Mouse (Mus musculus) forebrain, embryonic 12.5 days (tissue): ENCODE results near the gene Pfdn5. TPM values are rescaled to one million over a fixed set of nuclear protein-coding genes. Genes with fewer than 3 reads are reported as not detected.
A peak's percentile ranks its signal among the peaks of the same experiment; 100 is the strongest.
"Not testable (repeated sequence)": the region's sequence is repeated elsewhere in the genome, so short reads cannot be mapped to it uniquely, and the experiment has no call there.

Experiments
- ATAC-seq: fragments of 200-750 bp; cut with Nextera tagmentation; 2 replicates; pipeline ENCODE4 v1.8.0; 2017; ENCODE audit warnings: moderate TSS enrichment; ENCODE audit not compliant: low FRiP score
- H3K27ac ChIP-seq: fragments of 300-500 bp; sonication (generic); 2 replicates; pipeline ENCODE4 v1.5.1; 2016; ENCODE audit warnings: mild to moderate bottlenecking
- H3K27me3 ChIP-seq: fragments of 300-500 bp; sonication (generic); 2 replicates; pipeline ENCODE4 v1.6.1; 2016; ENCODE audit warnings: mild to moderate bottlenecking
- H3K36me3 ChIP-seq: fragments of 300-500 bp; sonication (generic); replicated peaks from 2 replicates; pipeline ENCODE4 v1.6.1; 2016; ENCODE audit warnings: mild to moderate bottlenecking
- H3K4me1 ChIP-seq: fragments of 300-500 bp; sonication (generic); 2 replicates; pipeline ENCODE4 v1.6.1; 2016
- H3K4me2 ChIP-seq: fragments of 300-500 bp; sonication (generic); 2 replicates; pipeline ENCODE4 v1.6.1; 2016; ENCODE audit warnings: mild to moderate bottlenecking, moderate library complexity
- H3K4me3 ChIP-seq: fragments of 300-500 bp; sonication (generic); replicated peaks from 2 replicates; pipeline ENCODE4 v1.5.1; 2016; ENCODE audit warnings: mild to moderate bottlenecking
- H3K9ac ChIP-seq: fragments of 300-500 bp; sonication (generic); 2 replicates; pipeline ENCODE4 v1.6.1; 2016; ENCODE audit warnings: mild to moderate bottlenecking
- H3K9me3 ChIP-seq: fragments of 300-500 bp; sonication (generic); 2 replicates; pipeline ENCODE4 v1.6.1; 2016
- WGBS: fragments of 180-500 bp; shearing (Covaris S2); methylation state at CpG from one replicate; pipeline ENCODE4 v1.1.7; 2016; 5-methylcytosine and 5-hydroxymethylcytosine counted together
- polyA plus RNA-seq: library from polyadenylated mRNA; unstranded; fragments of >200 nt; fragmentation: Nextera tagmentation; extraction: Ambion mirVana; gene quantifications from 2 replicates; pipeline ENCODE4 v1.2.1, GENCODE M21; 2016

Pfdn5 gene
- polyA plus RNA-seq, 1 experiment from 2014 or later: 355 TPM

DNA sequence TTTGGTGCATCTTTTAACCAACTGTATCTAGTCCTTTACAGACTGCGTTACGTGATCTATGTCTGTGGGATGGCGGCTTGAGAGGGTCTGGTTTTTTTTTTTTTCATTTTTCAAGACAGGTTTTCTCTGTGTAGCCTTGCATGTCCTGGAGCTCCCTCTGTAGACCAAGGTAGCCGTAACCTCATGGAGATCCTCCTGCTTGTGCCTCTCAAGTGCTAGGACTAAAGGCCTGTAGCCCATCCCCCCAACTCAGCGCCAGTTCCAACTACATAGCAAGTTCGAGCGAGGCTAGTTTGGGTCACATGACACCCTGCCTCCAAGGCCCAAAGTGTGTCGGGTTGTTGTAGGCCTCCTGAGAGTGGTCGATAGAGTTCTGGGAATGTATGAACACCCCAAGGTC, 17.2 kb upstream of the Pfdn5 start:
- Histone ChIP-seq H3K4me3 (no peak overlapping the region), H3K4me2 (no peak overlapping the region), H3K9ac (no peak overlapping the region), H3K27me3 (no peaks in the 10 kb centered on the region), H3K4me1 (no peaks in the 10 kb centered on the region), H3K36me3 (peaks cover 87% of the 10 kb centered on the region), H3K27ac (no peak overlapping the region), H3K9me3 (no peaks in the 10 kb centered on the region)
- no peak for ATAC-seq
- 91% methylated on average over 9 of the region's 9 CpGs for WGBS

DNA sequence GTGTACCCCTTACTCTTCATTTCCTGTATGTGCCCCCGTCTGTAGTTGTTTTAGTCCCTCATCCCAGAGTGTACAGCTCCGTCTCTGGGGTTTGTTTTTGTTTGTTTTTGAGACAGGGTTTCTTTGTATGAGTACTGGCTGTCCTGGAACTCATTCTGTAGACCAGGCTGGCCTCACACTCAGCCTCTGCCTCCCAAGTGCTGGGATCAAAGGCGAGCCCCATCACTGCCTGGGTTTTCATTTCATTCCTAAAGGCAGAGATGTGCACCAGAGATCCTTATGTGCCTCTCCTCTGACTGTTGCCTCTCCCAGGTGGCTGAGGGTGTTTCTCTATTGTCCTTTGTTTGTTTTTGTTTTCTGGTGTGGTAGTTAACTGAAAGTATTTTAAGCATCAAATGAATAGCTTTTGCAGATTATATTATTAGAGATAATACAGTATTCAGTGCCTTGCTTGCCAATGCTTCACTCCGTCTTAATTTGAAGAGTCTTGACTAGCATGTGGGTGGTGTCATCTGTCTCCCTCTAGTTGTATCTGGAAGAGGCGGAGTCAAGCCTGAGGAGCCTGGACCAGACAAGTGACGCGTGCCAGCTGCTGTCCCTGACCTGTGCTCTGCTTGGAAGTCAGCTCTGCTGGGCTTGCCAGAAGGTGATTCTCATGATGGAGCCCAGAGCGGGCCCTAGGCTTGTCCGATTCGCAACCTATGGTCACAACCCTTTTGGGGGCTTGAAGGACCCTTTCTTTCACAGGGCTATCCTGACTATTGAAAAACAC, 15.7 kb upstream of the Pfdn5 start:
- H3K9ac ChIP-seq: no peak overlapping the region

DNA sequence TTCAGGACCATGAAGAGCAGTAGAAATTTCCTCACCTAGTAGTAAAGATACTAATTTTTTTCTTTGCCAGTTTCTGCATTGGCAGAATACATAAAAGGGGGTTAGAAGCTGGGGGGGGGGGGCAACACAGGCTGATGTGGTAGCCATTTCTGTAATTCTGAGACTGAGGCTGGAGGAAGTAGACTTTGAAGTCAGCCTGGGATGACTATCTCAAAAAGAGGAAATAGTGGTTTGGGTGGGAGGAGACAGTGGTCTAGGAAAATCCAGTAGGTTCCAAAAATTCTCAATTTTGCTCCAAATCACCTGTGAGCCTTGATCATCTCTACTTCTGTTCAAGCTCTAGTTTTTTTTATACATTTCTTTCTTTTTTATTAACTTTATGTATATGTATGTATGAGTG, 14.4 kb upstream of the Pfdn5 start:
- Histone ChIP-seq H3K27ac (no peak overlapping the region), H3K9ac (no peak overlapping the region), H3K4me3 (no peak overlapping the region), H3K4me2 (no peak overlapping the region), H3K36me3 (peaks cover 88% of the 10 kb centered on the region), H3K4me1 (no peaks in the 10 kb centered on the region), H3K27me3 (no peaks in the 10 kb centered on the region), H3K9me3 (no peaks in the 10 kb centered on the region)
- no peak for ATAC-seq

More for the DNA sequence above, 15.7 kb upstream of the Pfdn5 start:
- no peak overlapping the region for H3K4me2 ChIP-seq
- no peaks in the 10 kb centered on the region for H3K4me1 ChIP-seq
- no peaks in the 10 kb centered on the region for H3K9me3 ChIP-seq
- H3K4me3 ChIP-seq: no peak overlapping the region
- no peak for ATAC-seq
- H3K27ac ChIP-seq: no peak overlapping the region
- H3K27me3 ChIP-seq: no peaks in the 10 kb centered on the region
- H3K36me3 ChIP-seq: peaks cover 88% of the 10 kb centered on the region
- WGBS: 93% methylated on average over 10 of the region's 10 CpGs

DNA sequence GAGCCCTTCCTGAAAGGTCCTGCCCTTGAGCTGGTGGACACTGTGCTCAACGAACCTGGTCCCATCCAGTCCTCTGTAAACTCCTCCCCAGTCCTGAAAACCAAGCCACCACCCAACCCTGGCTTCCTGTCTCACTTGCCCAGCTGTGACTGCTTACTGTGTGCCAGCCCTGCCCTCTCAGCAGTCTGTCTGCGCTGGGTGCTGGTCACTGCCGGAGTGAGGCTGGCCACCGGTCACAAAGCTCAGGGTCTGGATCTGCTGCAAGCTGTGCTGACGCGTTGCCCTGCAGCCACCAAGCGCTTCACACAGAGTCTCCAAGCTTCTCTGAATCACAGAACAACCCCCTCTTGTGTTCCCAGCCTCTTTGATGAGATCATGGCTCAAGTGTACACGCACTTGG, 10.6 kb upstream of the Pfdn5 start:
- 0 out of 2 replicates have a peak overlapping the region, but pooled peaks have one; percentile 7 for H3K9ac ChIP-seq
- no peak overlapping the region for H3K4me3 ChIP-seq
- H3K36me3 ChIP-seq: peaks cover 90% of the 10 kb centered on the region
- H3K4me1 ChIP-seq: no peaks in the 10 kb centered on the region
- H3K27ac ChIP-seq: no peak overlapping the region
- H3K27me3 ChIP-seq: no peaks in the 10 kb centered on the region
- WGBS: 94% methylated on average over 8 of the region's 8 CpGs
- no peak overlapping the region for H3K4me2 ChIP-seq
- H3K9me3 ChIP-seq: no peaks in the 10 kb centered on the region
- ATAC-seq: no peak

DNA sequence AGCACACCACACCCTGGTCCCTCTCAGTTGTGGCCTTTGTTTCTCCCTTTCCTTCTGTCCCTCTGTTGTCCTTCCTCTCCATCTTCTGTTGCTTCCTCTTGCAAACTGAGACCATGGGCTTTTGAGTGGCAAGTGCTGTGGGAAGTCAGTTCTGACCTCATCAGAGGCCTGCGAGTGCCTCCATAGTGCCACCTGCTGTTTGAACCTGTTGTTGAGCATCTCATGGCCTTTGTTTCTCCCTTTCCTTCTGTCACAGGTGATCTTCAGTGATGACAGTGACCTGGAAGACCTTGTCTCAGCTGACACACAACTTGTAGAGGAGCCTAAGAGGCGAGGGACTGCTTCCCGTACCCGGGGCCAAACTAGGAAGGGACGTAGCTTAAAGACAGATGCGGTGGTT, 9.7 kb upstream of the Pfdn5 start:
- no peak overlapping the region for H3K4me2 ChIP-seq
- H3K36me3 ChIP-seq: peaks cover 92% of the 10 kb centered on the region
- H3K4me1 ChIP-seq: no peaks in the 10 kb centered on the region
- no peak overlapping the region for H3K27ac ChIP-seq
- no peak for ATAC-seq
- H3K4me3 ChIP-seq: no peak overlapping the region
- no peaks in the 10 kb centered on the region for H3K27me3 ChIP-seq
- no peak overlapping the region for H3K9ac ChIP-seq
- H3K9me3 ChIP-seq: no peaks in the 10 kb centered on the region
- 88% methylated on average over 6 of the region's 6 CpGs for WGBS

DNA sequence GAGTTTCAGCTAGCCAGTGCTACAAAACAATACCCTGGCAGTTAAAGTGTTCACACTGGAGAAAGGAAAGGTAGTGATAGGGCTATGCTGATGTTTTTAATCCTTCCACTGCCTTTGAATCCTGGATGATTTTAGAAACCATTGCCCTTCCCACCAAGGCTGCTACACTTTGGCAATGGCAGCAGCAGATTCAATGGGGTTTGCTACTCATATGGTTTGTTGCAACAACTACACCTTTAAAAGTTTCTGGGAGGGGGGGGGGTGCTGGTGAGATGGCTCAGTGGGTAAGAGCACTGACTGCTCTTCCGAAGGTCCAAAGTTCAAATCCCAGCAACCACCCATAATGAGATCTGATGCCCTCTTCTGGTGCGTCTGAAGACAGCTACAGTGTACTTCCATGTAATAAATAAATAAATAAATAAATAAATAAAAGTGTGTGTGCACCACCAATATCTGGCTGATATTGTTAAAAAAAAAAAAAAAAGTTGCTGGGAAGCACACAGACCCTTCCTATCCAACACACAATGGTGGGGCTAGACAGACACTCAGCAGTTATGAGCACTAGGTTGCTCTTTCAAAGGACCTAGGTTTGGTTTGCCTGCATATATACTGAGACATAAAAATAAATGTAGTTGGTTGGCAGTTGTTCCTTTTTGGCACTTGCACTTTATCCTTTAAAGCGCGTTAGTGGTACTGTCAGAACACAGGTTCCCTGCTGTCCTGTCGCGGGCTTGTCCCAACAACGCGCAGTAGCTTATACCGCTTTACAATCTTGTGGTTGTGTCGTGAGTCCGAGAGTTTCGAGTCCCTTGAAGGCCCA, 1.1 kb upstream of the Pfdn5 start:
- Histone ChIP-seq H3K4me1 (peaks cover 13% of the 10 kb centered on the region), H3K9ac (no peak overlapping the region), H3K27me3 (no peaks in the 10 kb centered on the region), H3K4me3 (no peak overlapping the region; the same call in 1 of the 2 replicates), H3K9me3 (no peaks in the 10 kb centered on the region), H3K36me3 (peaks cover 66% of the 10 kb centered on the region), H3K4me2 (peak overlapping the region; percentile 75), H3K27ac (no peak overlapping the region)
- WGBS: 77% methylated on average over 12 of the region's 12 CpGs
- no peak for ATAC-seq

DNA sequence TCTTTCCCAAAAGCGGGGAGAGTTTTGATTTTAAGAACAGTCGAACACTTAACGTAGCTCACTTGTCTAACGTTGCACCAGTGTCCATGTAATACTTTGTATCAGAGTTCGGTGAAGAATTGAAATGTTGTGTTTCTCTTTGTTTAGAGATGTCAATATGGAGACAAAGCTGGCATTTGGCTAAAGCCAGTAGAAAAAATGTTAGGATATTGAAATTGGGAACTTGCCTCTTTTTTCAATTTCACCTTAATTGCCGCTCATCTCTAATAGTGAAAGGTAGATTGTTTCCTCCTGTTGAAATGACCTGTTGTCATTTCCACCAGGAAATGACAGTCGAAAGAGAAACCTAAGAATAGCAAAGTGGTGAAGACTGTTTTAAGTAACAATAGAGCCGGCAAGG, 976 bp downstream of the Pfdn5 start:
- 70% methylated on average over 8 of the region's 8 CpGs for WGBS
- no peak overlapping the region for H3K27ac ChIP-seq
- H3K4me2 ChIP-seq: peak overlapping the region; percentile 75
- peaks cover 19% of the 10 kb centered on the region for H3K4me1 ChIP-seq
- no peaks in the 10 kb centered on the region for H3K27me3 ChIP-seq
- peaks cover 55% of the 10 kb centered on the region for H3K36me3 ChIP-seq
- H3K9ac ChIP-seq: peak overlapping the region; percentile 87
- no peak for ATAC-seq
- peak overlapping the region; percentile 83 for H3K4me3 ChIP-seq
- no peaks in the 10 kb centered on the region for H3K9me3 ChIP-seq

DNA sequence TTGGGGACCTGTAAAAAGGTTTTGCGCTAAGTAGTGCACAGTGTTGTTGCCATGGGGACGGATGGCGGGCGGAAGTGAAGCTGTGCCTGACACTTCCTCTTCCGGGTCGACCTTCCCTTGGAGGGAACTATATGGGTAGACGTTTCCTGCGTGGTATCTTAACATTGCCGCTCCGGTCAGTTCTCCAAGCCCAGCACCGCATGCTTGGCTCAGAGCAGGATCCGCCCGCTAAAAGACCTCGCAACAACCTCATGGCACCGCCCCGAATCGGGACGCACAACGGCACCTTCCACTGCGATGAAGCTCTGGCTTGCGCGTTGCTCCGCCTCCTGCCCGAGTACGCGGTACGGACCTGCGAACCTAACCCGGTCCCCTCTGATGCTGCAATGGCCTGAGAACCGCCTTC, 5.7 kb downstream of the Pfdn5 start, which contains the start of gene Myg1:
TSS of gene Myg1 (plus strand) at position 100 of the 406 bp plus-strand sequence.
- Histone ChIP-seq H3K4me1 (peaks cover 30% of the 10 kb centered on the region), H3K27me3 (no peaks in the 10 kb centered on the region), H3K4me3 (peak within 1 kb of the TSS; percentile 66), H3K9ac (peak within 1 kb of the TSS; percentile 77), H3K9me3 (no peaks in the 10 kb centered on the region), H3K36me3 (peaks cover 70% of the 10 kb centered on the region), H3K4me2 (peak within 1 kb of the TSS; percentile 79), H3K27ac (peak within 1 kb of the TSS; percentile 59)
- peak; percentile 94 for ATAC-seq
- under 1% methylated on average over 30 of the region's 30 CpGs for WGBS

DNA sequence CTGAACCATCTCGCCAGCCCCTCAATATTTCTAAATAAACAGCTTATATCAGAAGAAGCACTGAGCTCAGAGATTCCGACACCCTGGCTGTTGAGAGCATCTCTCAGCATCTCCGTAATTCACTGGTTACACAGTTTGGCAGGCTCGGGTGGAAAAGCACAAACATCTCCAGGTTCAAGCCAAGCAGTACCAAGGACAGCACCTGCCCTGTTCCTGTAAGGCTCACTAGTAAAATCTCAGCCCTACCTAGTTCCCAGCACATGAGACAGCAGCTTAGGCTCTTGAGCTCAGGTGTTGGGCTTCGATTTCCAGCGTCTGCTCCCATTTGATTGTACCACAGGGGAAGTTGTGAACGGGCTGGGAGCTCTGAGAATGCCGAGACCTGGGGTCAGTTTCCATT, 9.3 kb downstream of the Pfdn5 start:
- Histone ChIP-seq H3K27ac (no peak overlapping the region), H3K9ac (no peak overlapping the region), H3K4me1 (peaks cover 22% of the 10 kb centered on the region), H3K9me3 (no peaks in the 10 kb centered on the region), H3K27me3 (no peaks in the 10 kb centered on the region), H3K36me3 (peaks cover 82% of the 10 kb centered on the region), H3K4me3 (no peak overlapping the region), H3K4me2 (no peak overlapping the region)
- 90% methylated on average over 8 of the region's 8 CpGs for WGBS
- no peak for ATAC-seq

DNA sequence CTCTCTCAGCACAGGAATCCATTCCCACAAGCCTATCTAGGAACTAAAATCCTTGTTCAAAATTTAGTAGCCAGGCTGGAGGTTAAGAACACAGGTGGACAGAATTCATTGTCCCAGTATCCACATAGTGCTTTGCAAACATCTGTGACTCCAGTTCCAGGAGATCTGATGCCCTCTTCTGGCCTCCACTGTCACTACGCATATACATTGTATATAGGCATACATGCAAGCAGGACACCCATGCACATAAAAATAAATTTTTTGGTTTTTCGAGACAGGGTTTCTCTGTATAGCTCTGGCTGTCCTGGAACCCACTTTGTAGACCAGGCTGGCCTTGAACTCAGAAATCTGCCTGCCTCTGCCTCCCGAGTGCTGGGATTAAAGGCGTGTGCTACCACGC, 10.0 kb downstream of the Pfdn5 start:
- H3K9me3 ChIP-seq, ATAC-seq, H3K9ac ChIP-seq, H3K4me3 ChIP-seq, H3K4me2 ChIP-seq, H3K27ac ChIP-seq, H3K27me3 ChIP-seq: not testable (repeated sequence)
- Histone ChIP-seq H3K4me1 (peaks cover 22% of the 10 kb centered on the region), H3K36me3 (peaks cover 81% of the 10 kb centered on the region)
- 94% methylated on average over 5 of the region's 5 CpGs for WGBS

DNA sequence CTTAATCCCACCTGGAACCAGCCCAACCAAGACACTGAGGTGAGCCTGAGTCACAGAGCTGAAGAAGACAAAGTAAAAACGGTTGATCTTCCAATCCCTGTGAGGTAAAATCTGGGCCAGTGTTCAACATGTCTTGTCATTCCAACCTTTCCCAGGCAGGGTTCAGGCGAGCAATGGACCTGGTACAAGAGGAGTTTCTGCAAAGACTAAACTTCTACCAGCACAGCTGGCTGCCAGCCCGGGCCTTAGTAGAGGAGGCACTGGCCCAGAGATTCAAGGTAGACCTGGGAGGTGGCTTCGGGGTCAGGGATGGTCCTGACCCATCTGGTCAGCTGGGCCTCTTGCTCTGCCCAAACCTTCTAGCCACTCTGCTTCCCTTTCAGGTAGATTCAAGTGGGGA, 11.0 kb downstream of the Pfdn5 start:
- Histone ChIP-seq H3K9ac (no peak overlapping the region), H3K27ac (no peak overlapping the region), H3K36me3 (peaks cover 81% of the 10 kb centered on the region), H3K4me1 (peaks cover 15% of the 10 kb centered on the region), H3K4me2 (no peak overlapping the region), H3K9me3 (no peaks in the 10 kb centered on the region), H3K4me3 (no peak overlapping the region), H3K27me3 (no peaks in the 10 kb centered on the region)
- no peak for ATAC-seq
- WGBS: 88% methylated on average over 4 of the region's 4 CpGs

DNA sequence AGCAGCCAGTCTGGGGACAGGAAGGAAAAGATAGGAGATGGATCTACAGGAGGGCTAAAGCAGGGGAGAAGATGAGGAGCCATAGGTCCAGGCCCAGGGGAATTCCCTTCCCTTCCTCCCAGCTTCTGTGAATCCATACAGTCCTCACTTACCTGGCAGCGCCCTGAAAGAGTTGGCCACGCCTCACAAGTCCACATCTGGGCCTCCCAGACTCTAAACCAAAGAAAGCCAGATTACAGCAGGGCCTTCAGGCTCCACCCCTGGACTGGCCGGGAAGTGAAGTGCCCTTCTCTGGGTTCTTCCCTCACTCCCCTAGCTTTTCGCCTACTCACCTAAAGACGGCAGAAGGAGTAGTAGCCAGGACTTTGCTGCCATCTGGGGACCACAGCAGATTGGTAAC, 13.7 kb downstream of the Pfdn5 start:
- Histone ChIP-seq H3K4me1 (no peaks in the 10 kb centered on the region), H3K4me2 (no peak overlapping the region), H3K27me3 (no peaks in the 10 kb centered on the region), H3K9me3 (no peaks in the 10 kb centered on the region), H3K27ac (no peak overlapping the region), H3K9ac (no peak overlapping the region), H3K36me3 (peaks cover 68% of the 10 kb centered on the region), H3K4me3 (no peak overlapping the region)
- WGBS: 75% methylated on average over 5 of the region's 5 CpGs
- no peak for ATAC-seq
